Mouse (Mus musculus) intestine, postnatal 0 days (tissue): ENCODE measurements around the gene Ccdc148. TPM values are rescaled to one million over a fixed set of nuclear protein-coding genes. Genes with fewer than 3 reads are reported as not detected.

Experiments
- ATAC-seq: fragments of 200-750 bp; cut with Nextera tagmentation; 2 replicates; pipeline ENCODE4 v1.8.0; 2017; ENCODE audit warnings: mild to moderate bottlenecking, moderate TSS enrichment, moderate library complexity
- H3K27ac ChIP-seq: fragments of 300-500 bp; sonication (generic); 2 replicates; pipeline ENCODE4 v1.5.1; 2014; ENCODE audit warnings: mild to moderate bottlenecking, low read depth, low read length, moderate library complexity
- H3K27me3 ChIP-seq: fragments of 300-500 bp; sonication (generic); replicated peaks from 2 replicates; pipeline ENCODE4 v1.6.1; 2014; ENCODE audit warnings: low read length, mixed read lengths; ENCODE audit not compliant: control insufficient read depth, insufficient read depth
- H3K36me3 ChIP-seq: fragments of 300-500 bp; sonication (generic); 2 replicates; pipeline ENCODE4 v1.6.1; 2014; ENCODE audit warnings: mild to moderate bottlenecking, moderate library complexity; ENCODE audit not compliant: control insufficient read depth, insufficient read depth
- H3K4me1 ChIP-seq: fragments of 300-500 bp; sonication (generic); replicated peaks from 2 replicates; pipeline ENCODE4 v1.6.1; 2014; ENCODE audit warnings: antibody characterized with exemption, low read length, mixed read lengths; ENCODE audit not compliant: control insufficient read depth, insufficient read depth
- H3K4me2 ChIP-seq: fragments of 300-500 bp; sonication (generic); replicated peaks from 2 replicates; pipeline ENCODE4 v1.6.1; 2014; ENCODE audit warnings: low read depth, mild to moderate bottlenecking, moderate library complexity
- H3K4me3 ChIP-seq: fragments of 300-500 bp; sonication (generic); 2 replicates; pipeline ENCODE4 v1.5.1; 2014; ENCODE audit warnings: low read depth, low read length
- H3K9ac ChIP-seq: fragments of 300-500 bp; sonication (generic); 2 replicates; pipeline ENCODE4 v1.6.1; 2014; ENCODE audit warnings: mild to moderate bottlenecking, low read depth, low read length
- H3K9me3 ChIP-seq: fragments of 300-500 bp; sonication (generic); 2 replicates; pipeline ENCODE4 v1.6.1; 2016; ENCODE audit warnings: mixed run types; ENCODE audit not compliant: control insufficient read depth
- CTCF ChIP-seq: sonication (generic); IDR thresholded peaks from 2 replicates; pipeline ENCODE4 v1.5.1; 2016; ENCODE audit warnings: low read depth, mild to moderate bottlenecking, control low read depth, antibody characterized with exemption, moderate library complexity
- WGBS: fragments of 180-500 bp; shearing (Covaris S2); extraction: QIAGEN DNeasy Blood & Tissue Kit; methylation state at CpG from one replicate; pipeline ENCODE4 v1.1.7; 2014; 5-methylcytosine and 5-hydroxymethylcytosine counted together
- polyA plus RNA-seq: library from polyadenylated mRNA; unstranded; fragments of >200 nt; fragmentation: Nextera tagmentation; extraction: Ambion mirVana; gene quantifications from 2 replicates; pipeline ENCODE4 v1.2.1, GENCODE M21; 2015

Gene Ccdc148
- polyA plus RNA-seq, 1 experiment from 2014 or later = 0.81 TPM

- no peak for ATAC-seq
- H3K4me3 ChIP-seq = no peak overlapping the region
These were observed 374.3 kb downstream of the Ccdc148 start for GRCm38 (mm10) chr2:58786177-58786576.

GRCm38 (mm10) chr2:58783526-58783925 is 377.0 kb downstream of the Ccdc148 start:
- no peak overlapping the region for H3K27ac ChIP-seq
- no peak for TF ChIP-seq CTCF
- H3K27me3 ChIP-seq = no peaks in the 10 kb centered on the region
- no peak overlapping the region for H3K4me2 ChIP-seq
- no peaks in the 10 kb centered on the region for H3K36me3 ChIP-seq
- no peak for ATAC-seq
- no peaks in the 10 kb centered on the region for H3K4me1 ChIP-seq
- WGBS = 53% methylated on average over 1 of the region's 1 CpGs
- H3K4me3 ChIP-seq = no peak overlapping the region
- no peaks in the 10 kb centered on the region for H3K9me3 ChIP-seq
- H3K9ac ChIP-seq = no peak overlapping the region

More at GRCm38 (mm10) chr2:58786177-58786576, 374.3 kb downstream of the Ccdc148 start:
- no peaks in the 10 kb centered on the region for H3K4me1 ChIP-seq
- no peak overlapping the region for H3K27ac ChIP-seq
- no peaks in the 10 kb centered on the region for H3K36me3 ChIP-seq
- H3K9me3 ChIP-seq = no peaks in the 10 kb centered on the region
- no peak for TF ChIP-seq CTCF
- 56% methylated on average over 3 of the region's 3 CpGs for WGBS
- H3K9ac ChIP-seq = no peak overlapping the region
- H3K4me2 ChIP-seq = no peak overlapping the region
- H3K27me3 ChIP-seq = no peaks in the 10 kb centered on the region

- no peak overlapping the region for H3K4me3 ChIP-seq
- no peak for TF ChIP-seq CTCF
- ATAC-seq = no peak
- H3K27ac ChIP-seq = no peak overlapping the region
- no peaks in the 10 kb centered on the region for H3K36me3 ChIP-seq
- H3K9me3 ChIP-seq = no peaks in the 10 kb centered on the region
- H3K27me3 ChIP-seq = no peaks in the 10 kb centered on the region
- no peak overlapping the region for H3K4me2 ChIP-seq
- 96% methylated on average over 3 of the region's 3 CpGs for WGBS
- H3K9ac ChIP-seq = no peak overlapping the region
- no peaks in the 10 kb centered on the region for H3K4me1 ChIP-seq
These were observed 381.4 kb downstream of the Ccdc148 start for GRCm38 (mm10) chr2:58778986-58779495.

GRCm38 (mm10) chr2:58773833-58774232 is 386.6 kb downstream of the Ccdc148 start:
- no peaks in the 10 kb centered on the region for H3K4me1 ChIP-seq
- no peaks in the 10 kb centered on the region for H3K9me3 ChIP-seq
- 85% methylated on average over 9 of the region's 9 CpGs for WGBS
- no peak overlapping the region for H3K4me2 ChIP-seq
- H3K9ac ChIP-seq = no peak overlapping the region
- ATAC-seq = no peak
- H3K4me3 ChIP-seq = no peak overlapping the region
- no peak overlapping the region for H3K27ac ChIP-seq
- TF ChIP-seq CTCF = no peak
- H3K27me3 ChIP-seq = no peaks in the 10 kb centered on the region
- H3K36me3 ChIP-seq = no peaks in the 10 kb centered on the region

Other genes with a start within 250 kb of the Ccdc148 start
- gene Pkp4, start 167 bp upstream of the Ccdc148 start, polyA plus RNA-seq = 27.7 and 30.5 TPM in 2 replicates